Mouse (Mus musculus) spleen, adult 2 months (tissue): ENCODE results near the gene Sgk1.

Source experiments
- CTCF ChIP-seq: fragments of 200-500 bp; IDR thresholded peaks from 2 replicates; pipeline ENCODE4 v1.5.1; 2011; ENCODE audit warnings: mild to moderate bottlenecking, inconsistent platforms; ENCODE audit not compliant: insufficient read depth, insufficient read length, insufficient replicate concordance; ENCODE audit errors: extremely low read depth
- POLR2A ChIP-seq: fragments of 200-500 bp; IDR thresholded peaks from 2 replicates; pipeline ENCODE4 v1.6.1; 2011; ENCODE audit warnings: low read depth, low read length, inconsistent platforms

DNA sequence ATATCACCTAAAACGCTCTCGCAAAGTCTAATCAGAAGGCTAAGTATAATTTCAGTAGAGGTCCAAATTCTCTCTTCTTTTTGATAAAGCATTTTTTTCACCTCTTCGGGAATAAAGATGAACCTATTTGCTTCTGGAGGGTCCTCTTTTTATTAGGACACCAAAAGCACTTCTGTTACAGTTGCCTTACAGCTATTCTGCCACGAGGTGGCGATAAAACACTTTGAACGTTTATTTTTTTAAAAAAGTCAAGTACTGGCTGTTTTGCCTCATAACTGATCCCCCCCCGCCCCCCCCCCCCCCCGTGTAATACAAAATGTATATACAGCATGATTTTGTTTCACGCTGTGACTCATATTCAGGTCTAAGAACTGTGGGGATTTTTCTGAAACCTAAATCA lies 152.3 kb downstream of the Sgk1 start:
- TF ChIP-seq POLR2A: no peak
- no peak for TF ChIP-seq CTCF
